Mouse (Mus musculus) naive thymus-derived CD4-positive, alpha-beta T cell, adult 5 months (primary cell): ENCODE data around the gene Zfp738. TPM values are rescaled to one million over a fixed set of nuclear protein-coding genes. Genes with fewer than 3 reads are reported as not detected.

Experiments
- polyA plus RNA-seq: library from polyadenylated mRNA; unstranded; fragments of 100-300 nt; shearing (Covaris generic); gene quantifications from one replicate; pipeline ENCODE4 v1.2.1, GENCODE M21; 2017

Gene Zfp738
- 11.4 TPM for polyA plus RNA-seq

GRCm38 (mm10) chr13:67686971-67687370 is at the start of gene Zfp738:
Zfp738 (minus strand) TSS chr13:67687071.

GRCm38 (mm10) chr13:67728641-67729318 is 41.9 kb upstream of the Zfp738 start, which contains the start of gene Zfp65:
Zfp65 (minus strand) TSS chr13:67729173.

GRCm38 (mm10) chr13:67637294-67638007 is 49.4 kb downstream of the Zfp738 start, which contains the start of the genes Gm49345 and Zfp729a:
Gm49345 (minus strand) TSS chr13:67637769.
Zfp729a (minus strand) TSS chr13:67637791.

GRCm38 (mm10) chr13:67609066-67609876 is 77.6 kb downstream of the Zfp738 start, which contains the start of gene Zfp729b:
Zfp729b (minus strand) TSS chr13:67609707.

Other genes starting within 250 kb of the Zfp738 start
- gene Zfp874a, start 235.4 kb downstream of the Zfp738 start, polyA plus RNA-seq, result 46.8 TPM
- gene Zfp874b, start 202.8 kb downstream of the Zfp738 start, polyA plus RNA-seq, result 26.8 TPM
- 21.0 TPM for gene Zfp58, start 186.5 kb downstream of the Zfp738 start, polyA plus RNA-seq
- gene Gm26965, start 160.9 kb downstream of the Zfp738 start, polyA plus RNA-seq, result not detected
- gene Zfp87, start 160.9 kb downstream of the Zfp738 start, polyA plus RNA-seq, result 56.0 TPM
- gene Zfp748, start 133.2 kb downstream of the Zfp738 start, polyA plus RNA-seq, result 16.7 TPM
- gene Zfp729b, start 77.4 kb downstream of the Zfp738 start, polyA plus RNA-seq, result 5.0 TPM
- 4.9 TPM for gene Gm49345, start 49.3 kb downstream of the Zfp738 start, polyA plus RNA-seq
- gene Zfp729a, start 49.3 kb downstream of the Zfp738 start, polyA plus RNA-seq, result 4.1 TPM
- gene Zfp65, start 42.1 kb upstream of the Zfp738 start, polyA plus RNA-seq, result 4.2 TPM
- gene Zfp85, start 68.2 kb upstream of the Zfp738 start, polyA plus RNA-seq, result 3.5 TPM
- gene Zfp493, start 92.6 kb upstream of the Zfp738 start, polyA plus RNA-seq, result 0.60 TPM
- gene Zfp273, start 126.7 kb upstream of the Zfp738 start, polyA plus RNA-seq, result 2.6 TPM
- gene Gm10037, start 144.0 kb upstream of the Zfp738 start, polyA plus RNA-seq, result not detected
- gene BC048507, start 176.3 kb upstream of the Zfp738 start, polyA plus RNA-seq, result not detected